Mouse (Mus musculus): Measurements from ENCODE around the gene 1110017D15Rik. TPM values are rescaled to one million over a fixed set of nuclear protein-coding genes. Genes with fewer than 3 reads are reported as not detected.

1110017D15Rik gene
- polyA plus RNA-seq, 2 experiments: not detected

DNA sequence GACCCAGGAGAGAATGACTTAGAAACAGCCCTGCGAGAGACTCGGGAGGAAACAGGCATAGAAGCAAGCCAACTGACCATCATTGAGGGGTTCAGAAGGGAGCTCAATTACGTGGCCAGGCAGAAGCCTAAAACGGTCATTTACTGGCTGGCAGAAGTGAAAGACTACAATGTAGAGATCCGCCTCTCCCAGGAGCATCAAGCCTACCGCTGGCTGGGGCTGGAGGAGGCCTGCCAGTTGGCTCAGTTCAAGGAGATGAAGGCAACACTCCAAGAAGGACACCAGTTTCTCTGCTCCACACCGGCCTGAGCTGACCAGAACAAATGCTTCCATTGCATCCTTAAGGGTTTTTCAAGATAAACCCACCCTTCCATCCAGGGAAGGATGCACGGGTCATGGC, 36.9 kb downstream of the 1110017D15Rik start:
- Histone ChIP-seq H3K4me2 (ENCODE audit: low read depth) (no peak overlapping the region), H3K36me3 (replicated peaks; ENCODE audit: control insufficient read depth, insufficient read depth, low read depth) (no peaks in the 10 kb centered on the region), H3K9ac (replicated peaks) (no peak overlapping the region), H3K27me3 (ENCODE audit: control insufficient read depth, insufficient read depth, low read length) (no peaks in the 10 kb centered on the region), H3K27ac (no peak overlapping the region), H3K4me3 (ENCODE audit: insufficient read depth in 1 of 2, low read depth in 2 of 2, low read length in 2 of 2) (no peak overlapping the region), H3K4me1 (replicated peaks; ENCODE audit: control insufficient read depth in 2 of 2, insufficient read depth in 2 of 2, low read length in 1 of 2) (no peaks in the 10 kb centered on the region), H3K9me3 (ENCODE audit: control insufficient read depth, low read length) (no peaks in the 10 kb centered on the region)
- 63% methylated on average over 8 of the region's 8 CpGs for WGBS (ENCODE audit: insufficient replicate concordance)
- DNase-seq (ENCODE audit: low read depth in 3 of 3, low spot score in 3 of 3): no peak
- no peak for TF ChIP-seq EP300 (IDR thresholded peaks at IDR 0.05; ENCODE audit: low read depth)
- no peak for TF ChIP-seq CTCF (IDR thresholded peaks at IDR 0.05; ENCODE audit: low read depth)
- no peak for ATAC-seq (ENCODE audit: insufficient read depth)

DNA sequence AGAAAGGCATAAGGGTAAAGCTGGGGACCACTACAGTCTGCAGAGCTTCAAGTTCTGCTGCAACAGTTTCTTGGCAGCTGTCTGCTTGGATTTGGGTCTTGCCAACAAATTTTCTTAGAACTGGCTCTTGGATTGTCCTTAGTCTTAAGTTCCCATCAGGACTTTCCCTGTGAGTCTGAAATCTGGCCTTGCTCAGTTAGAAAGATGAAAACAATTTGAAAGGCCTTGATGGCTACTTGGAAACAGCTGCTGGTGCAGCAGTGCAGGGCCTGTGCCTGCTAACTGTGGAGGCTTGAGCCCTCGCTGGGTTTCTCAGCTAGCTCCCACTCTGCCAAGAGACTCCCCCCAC, 37.7 kb downstream of the 1110017D15Rik start:
- WGBS (ENCODE audit: insufficient replicate concordance): 63% methylated on average over 1 of the region's 1 CpGs

DNA sequence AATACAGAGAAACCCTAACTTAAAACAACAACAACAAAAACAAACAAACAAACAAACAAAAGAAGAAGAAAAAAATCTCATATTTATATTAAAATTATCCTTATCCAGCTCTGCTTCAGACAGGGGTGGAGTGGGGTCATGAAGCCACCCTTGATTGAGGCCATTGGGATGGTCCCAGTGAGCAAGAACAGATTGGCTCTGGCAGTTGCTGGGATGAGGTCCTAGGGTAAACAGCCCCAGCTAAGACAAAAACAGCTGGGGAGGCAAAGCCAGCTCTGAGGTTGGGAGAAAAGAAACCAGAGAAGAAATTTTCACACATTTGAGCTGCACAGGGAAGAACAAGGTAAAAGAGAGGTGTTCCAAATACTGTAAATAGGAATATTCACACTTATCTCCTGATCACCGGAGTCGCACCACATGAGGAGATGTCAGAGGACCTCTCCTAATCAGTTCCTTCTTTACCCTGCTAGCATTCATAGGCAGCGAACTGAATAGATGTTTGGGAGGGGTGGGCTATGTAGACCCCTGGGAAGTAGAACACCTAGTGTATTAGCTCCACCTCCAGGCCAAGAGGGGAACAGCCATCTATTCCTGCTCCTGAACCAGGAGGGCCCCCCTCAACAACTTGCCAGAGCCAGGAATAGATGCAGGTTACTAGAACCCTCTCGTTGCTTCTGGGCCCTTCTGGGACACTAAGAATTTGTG, 38.2 kb downstream of the 1110017D15Rik start:
- Histone ChIP-seq H3K4me1 (replicated peaks; ENCODE audit: control insufficient read depth in 2 of 2, insufficient read depth in 2 of 2, low read length in 1 of 2) (no peaks in the 10 kb centered on the region), H3K4me3 (ENCODE audit: insufficient read depth in 1 of 2, low read depth in 2 of 2, low read length in 2 of 2) (no peak overlapping the region), H3K27me3 (ENCODE audit: control insufficient read depth, insufficient read depth, low read length) (no peaks in the 10 kb centered on the region), H3K36me3 (replicated peaks; ENCODE audit: control insufficient read depth, insufficient read depth, low read depth) (no peaks in the 10 kb centered on the region), H3K27ac (no peak overlapping the region), H3K9me3 (ENCODE audit: control insufficient read depth, low read length) (no peaks in the 10 kb centered on the region), H3K4me2 (ENCODE audit: low read depth) (no peak overlapping the region), H3K9ac (replicated peaks) (no peak overlapping the region)
- peak; percentile 22; the same call in 1 of the 2 replicates for TF ChIP-seq CTCF (IDR thresholded peaks at IDR 0.05; ENCODE audit: low read depth)
- no peak for TF ChIP-seq EP300 (IDR thresholded peaks at IDR 0.05; ENCODE audit: low read depth)
- ATAC-seq (ENCODE audit: insufficient read depth) (no peak), DNase-seq (ENCODE audit: low read depth in 3 of 3, low spot score in 3 of 3) (no peak)
- 55% methylated on average over 4 of the region's 4 CpGs for WGBS (ENCODE audit: insufficient replicate concordance)

More for the DNA sequence above, 37.7 kb downstream of the 1110017D15Rik start:
- H3K4me3 ChIP-seq (ENCODE audit: insufficient read depth in 1 of 2, low read depth in 2 of 2, low read length in 2 of 2): no peak overlapping the region
- H3K9ac ChIP-seq (replicated peaks): no peak overlapping the region
- H3K9me3 ChIP-seq (ENCODE audit: control insufficient read depth, low read length): no peaks in the 10 kb centered on the region
- H3K27me3 ChIP-seq (ENCODE audit: control insufficient read depth, insufficient read depth, low read length): no peaks in the 10 kb centered on the region
- ATAC-seq (ENCODE audit: insufficient read depth) (no peak), DNase-seq (ENCODE audit: low read depth in 3 of 3, low spot score in 3 of 3) (no peak)
- TF ChIP-seq CTCF (IDR thresholded peaks at IDR 0.05; ENCODE audit: low read depth): no peak
- no peak overlapping the region for H3K27ac ChIP-seq
- H3K36me3 ChIP-seq (replicated peaks; ENCODE audit: control insufficient read depth, insufficient read depth, low read depth): no peaks in the 10 kb centered on the region
- H3K4me2 ChIP-seq (ENCODE audit: low read depth): no peak overlapping the region
- no peaks in the 10 kb centered on the region for H3K4me1 ChIP-seq (replicated peaks; ENCODE audit: control insufficient read depth in 2 of 2, insufficient read depth in 2 of 2, low read length in 1 of 2)

DNA sequence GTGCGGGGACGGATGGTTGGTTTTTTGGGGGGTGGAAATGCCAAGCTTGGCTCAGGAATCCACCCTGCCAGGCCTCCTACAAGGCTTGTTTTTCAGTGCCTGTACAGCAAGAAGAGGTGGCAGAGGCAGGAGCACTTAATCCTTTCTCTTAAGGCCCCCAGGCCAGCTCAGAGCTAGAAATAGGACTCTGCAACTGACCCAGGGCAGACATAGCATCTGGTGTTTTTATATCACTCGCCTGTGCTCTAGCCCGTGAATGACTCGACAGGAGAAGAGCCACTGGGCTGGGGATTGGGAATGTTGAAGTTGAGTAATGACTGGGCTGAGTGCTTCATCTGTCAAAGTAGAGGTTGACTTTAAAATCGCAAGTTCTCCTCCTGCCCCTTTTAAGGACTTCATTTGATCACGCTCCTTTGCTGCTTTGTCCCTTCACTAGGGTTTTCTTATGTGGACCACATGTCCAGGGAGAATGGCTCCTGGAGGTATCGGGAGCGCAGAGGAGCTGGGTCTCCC, 39.4 kb downstream of the 1110017D15Rik start:
- H3K4me3 ChIP-seq (ENCODE audit: insufficient read depth in 1 of 2, low read depth in 2 of 2, low read length in 2 of 2): no peak overlapping the region
- no peak overlapping the region for H3K9ac ChIP-seq (replicated peaks)
- WGBS (ENCODE audit: insufficient replicate concordance): 79% methylated on average over 9 of the region's 9 CpGs
- DNase-seq (ENCODE audit: low read depth in 3 of 3, low spot score in 3 of 3) (no peak), ATAC-seq (ENCODE audit: insufficient read depth) (no peak)
- H3K4me1 ChIP-seq (replicated peaks; ENCODE audit: control insufficient read depth in 2 of 2, insufficient read depth in 2 of 2, low read length in 1 of 2): no peaks in the 10 kb centered on the region
- H3K27me3 ChIP-seq (ENCODE audit: control insufficient read depth, insufficient read depth, low read length): no peaks in the 10 kb centered on the region
- H3K9me3 ChIP-seq (ENCODE audit: control insufficient read depth, low read length): no peaks in the 10 kb centered on the region
- TF ChIP-seq CTCF (IDR thresholded peaks at IDR 0.05; ENCODE audit: low read depth) (no peak), EP300 (IDR thresholded peaks at IDR 0.05; ENCODE audit: low read depth) (no peak)
- H3K27ac ChIP-seq: no peak overlapping the region
- no peaks in the 10 kb centered on the region for H3K36me3 ChIP-seq (replicated peaks; ENCODE audit: control insufficient read depth, insufficient read depth, low read depth)
- no peak overlapping the region for H3K4me2 ChIP-seq (ENCODE audit: low read depth)

DNA sequence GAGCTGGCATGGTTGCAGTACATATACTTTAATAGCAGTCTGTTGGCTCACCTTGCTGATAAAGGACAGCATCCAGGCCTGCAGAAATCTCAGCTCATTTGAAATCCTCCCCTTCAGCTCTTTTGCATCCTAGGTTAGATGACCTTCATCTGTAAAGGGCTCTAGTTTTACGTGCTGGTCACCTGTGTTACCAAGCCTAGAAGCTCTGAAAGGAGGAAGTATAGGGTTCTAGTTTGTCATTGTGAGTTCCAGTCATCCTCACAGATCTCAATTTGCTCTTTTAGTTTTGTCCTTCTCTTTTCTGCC, 45.8 kb downstream of the 1110017D15Rik start:
- no peaks in the 10 kb centered on the region for H3K9me3 ChIP-seq (ENCODE audit: control insufficient read depth, low read length)
- no peak overlapping the region for H3K9ac ChIP-seq (replicated peaks)
- no peaks in the 10 kb centered on the region for H3K27me3 ChIP-seq (ENCODE audit: control insufficient read depth, insufficient read depth, low read length)
- ATAC-seq (ENCODE audit: insufficient read depth) (no peak), DNase-seq (ENCODE audit: low read depth in 3 of 3, low spot score in 3 of 3) (no peak)
- WGBS (ENCODE audit: insufficient replicate concordance): 55% methylated on average over 1 of the region's 1 CpGs
- no peak overlapping the region for H3K4me2 ChIP-seq (ENCODE audit: low read depth)
- no peak overlapping the region for H3K4me3 ChIP-seq (ENCODE audit: insufficient read depth in 1 of 2, low read depth in 2 of 2, low read length in 2 of 2)
- H3K4me1 ChIP-seq (replicated peaks; ENCODE audit: control insufficient read depth in 2 of 2, insufficient read depth in 2 of 2, low read length in 1 of 2): no peaks in the 10 kb centered on the region
- no peaks in the 10 kb centered on the region for H3K36me3 ChIP-seq (replicated peaks; ENCODE audit: control insufficient read depth, insufficient read depth, low read depth)
- TF ChIP-seq CTCF (IDR thresholded peaks at IDR 0.05; ENCODE audit: low read depth) (no peak), EP300 (IDR thresholded peaks at IDR 0.05; ENCODE audit: low read depth) (no peak)
- no peak overlapping the region for H3K27ac ChIP-seq

All from liver, embryonic 14.5 days (tissue).